Mouse (Mus musculus) natural killer cell, adult 2 months (primary cell): ENCODE measurements around the gene Efr3b.

Experiments used
- DNase-seq, 2 experiments: peaks; one replicate each; pipeline ENCODE4 v3.0.0; 2022; ENCODE audit warnings: low spot score in 2 of 2

Efr3b gene

DNA sequence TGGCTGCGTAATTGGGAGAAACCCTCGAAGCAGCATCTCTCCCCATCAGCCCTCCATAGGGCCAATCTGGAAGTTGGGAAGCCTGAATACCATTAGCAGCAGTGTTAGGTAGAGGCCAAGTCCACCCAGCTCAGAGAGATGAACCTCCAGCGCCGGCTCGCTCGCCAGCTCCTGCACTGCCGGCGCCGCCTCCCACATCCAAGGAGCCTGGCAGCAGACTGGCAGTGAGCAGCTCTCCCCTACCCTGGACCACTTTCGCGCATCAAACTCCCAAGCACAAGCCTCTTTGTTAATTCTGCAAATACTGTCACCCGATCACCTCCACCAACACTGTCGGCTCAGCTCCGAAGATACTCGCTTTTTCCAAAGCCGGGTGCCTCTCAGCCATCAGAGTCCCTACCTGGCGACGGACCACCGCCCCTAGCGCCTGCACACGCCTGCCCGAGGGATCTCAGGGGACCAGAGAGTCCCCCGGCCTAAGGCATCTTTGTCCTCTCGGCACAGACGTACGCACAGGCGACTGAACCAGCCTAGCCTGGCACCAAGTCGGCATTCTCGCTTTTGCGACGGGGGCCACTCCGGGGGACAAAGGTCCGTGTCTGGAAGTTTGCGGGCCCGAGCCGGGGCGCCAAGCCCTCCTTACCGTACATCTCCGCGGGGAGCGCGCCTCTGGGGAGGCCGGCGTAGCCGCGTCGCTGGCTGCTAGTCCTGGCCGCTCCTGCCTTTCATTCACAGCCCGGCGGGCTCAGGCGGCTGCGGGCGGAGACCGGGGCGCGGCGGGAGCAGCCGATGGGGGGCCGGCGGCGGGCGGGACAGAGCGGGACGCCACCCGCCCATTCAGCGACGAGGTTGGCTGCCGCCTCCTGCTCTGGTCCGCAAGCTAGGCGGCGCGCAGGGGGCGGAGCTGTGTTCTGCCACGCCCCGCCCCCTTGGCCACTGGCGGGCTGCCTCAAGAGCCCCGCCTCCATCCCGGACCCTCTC lies at the start of gene Efr3b:
TSS of gene Efr3b (minus strand) at position 855 of the 981 bp plus-strand sequence.
- DNase-seq = peak; percentile 36 to 50

DNA sequence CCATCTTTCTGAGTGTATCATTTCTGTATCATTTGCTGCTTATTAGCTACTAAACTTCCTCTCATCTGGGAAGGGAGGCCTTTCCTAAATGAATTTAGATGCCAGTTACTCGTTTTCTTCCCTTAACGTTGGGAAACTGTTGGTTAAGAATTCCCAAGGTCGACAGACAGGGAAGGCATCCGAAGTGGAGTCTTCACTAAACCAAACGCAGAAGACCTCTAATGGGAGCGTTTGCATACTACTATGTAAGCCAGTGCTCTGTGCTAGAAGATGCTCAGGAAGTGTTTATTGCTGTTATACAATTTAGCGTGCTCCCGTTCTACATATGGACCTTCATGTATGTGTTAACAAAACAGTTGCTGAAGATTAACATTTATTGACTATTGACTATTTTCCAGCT lies 44.7 kb upstream of the Efr3b start:
- no peak for DNase-seq

DNA sequence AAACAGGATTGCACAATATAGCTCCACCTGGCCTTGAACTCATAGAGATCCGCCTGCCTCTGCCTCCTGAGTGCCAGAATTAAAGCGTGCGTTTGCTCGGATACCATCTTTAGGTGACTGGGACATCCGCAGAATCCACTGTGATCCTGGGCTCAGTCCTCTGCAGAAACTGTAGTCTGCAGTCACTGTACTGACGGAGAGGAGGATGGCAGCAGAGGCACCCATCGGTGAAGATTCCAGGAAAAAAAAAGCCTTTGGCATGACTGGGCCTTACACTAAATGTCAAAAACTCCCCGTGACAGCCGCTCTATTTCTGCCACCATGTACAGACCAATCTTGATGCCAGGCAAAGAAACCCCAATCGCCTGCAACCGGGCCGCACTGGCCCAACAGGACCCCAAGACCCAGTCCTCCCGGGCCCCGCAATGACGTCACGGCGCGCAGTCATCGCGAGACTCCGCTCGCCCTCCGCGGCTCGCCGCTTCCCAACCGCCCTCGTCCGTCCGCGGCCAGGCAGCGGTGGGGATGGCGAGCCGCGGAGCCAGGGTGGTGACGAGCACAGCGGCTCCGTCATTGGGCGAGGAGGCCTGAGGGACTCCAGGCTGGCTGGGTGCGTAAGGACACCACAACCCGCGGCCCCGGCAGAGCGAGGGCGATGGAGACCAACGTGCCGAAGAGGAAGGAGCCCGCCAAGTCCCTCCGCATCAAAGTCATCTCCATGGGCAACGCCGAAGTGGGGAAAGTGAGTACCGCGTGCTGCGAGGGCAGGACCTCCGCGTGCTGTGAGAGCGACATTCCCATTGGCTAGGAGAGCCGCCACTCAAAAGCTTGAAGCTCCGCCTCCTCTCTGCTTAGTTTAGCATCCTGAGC lies 43.7 kb upstream of the Efr3b start, which contains the start of gene Dnajc27:
TSS of gene Dnajc27 (plus strand) at position 452 of the 870 bp plus-strand sequence.
- DNase-seq = peak; percentile 93

DNA sequence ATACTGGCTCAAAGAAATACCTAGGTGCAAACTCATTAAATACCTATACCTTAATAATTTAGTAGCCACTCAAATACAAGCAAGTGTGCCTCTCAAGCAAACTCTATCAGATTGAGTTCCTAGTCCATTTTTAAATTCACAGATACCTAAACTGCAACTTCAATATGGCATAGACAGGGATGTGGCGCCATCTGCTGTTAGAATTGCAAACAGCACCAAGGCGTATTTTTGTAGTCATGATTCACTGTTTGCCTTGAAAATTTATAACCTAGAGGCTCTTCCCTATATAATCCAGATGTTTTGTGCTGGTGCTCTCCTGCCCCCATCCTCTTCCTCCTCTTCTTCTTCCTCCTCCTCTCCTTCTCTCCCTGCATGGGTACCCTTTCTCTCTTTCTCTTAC lies 41.6 kb upstream of the Efr3b start:
- DNase-seq = peak; percentile 71 to 80

DNA sequence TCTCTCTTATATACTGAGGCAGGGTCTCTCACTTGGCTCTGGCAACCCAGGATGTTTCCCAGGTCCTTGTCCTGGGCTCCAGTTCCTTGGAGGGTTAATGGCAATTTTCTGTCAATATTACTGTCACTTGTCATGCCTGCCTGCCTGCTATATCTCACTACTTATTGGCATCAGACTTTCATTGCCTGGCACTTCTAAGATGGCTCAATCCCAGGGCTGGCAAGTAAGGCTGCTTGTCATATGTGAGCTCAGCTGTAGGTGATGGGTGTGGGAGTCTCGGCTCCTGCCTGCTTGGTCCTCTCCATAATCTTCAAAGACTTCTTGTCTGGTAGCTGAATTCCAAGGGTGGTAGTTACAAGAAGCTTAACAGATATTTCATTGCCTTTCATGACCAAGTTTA lies 39.4 kb upstream of the Efr3b start:
- DNase-seq = no peak

DNA sequence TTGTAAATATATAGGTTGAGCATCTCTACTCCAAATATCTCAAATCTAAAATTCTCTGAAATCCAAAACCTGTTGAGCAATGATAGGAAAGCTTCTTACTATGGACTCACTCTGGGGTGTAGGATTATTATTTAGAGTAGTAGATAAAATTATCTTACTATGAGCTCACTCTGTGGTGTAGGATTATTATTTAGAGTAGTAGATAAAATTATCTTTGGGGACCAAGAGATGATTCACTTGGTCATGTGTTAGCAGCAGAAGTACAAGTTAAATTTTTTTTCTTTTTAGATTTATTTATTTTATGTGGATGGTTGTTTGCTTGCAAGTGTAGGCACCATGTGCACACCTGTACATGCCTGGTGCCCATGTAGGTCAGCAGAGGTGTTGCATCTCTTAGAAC lies 37.7 kb upstream of the Efr3b start:
- no peak for DNase-seq

DNA sequence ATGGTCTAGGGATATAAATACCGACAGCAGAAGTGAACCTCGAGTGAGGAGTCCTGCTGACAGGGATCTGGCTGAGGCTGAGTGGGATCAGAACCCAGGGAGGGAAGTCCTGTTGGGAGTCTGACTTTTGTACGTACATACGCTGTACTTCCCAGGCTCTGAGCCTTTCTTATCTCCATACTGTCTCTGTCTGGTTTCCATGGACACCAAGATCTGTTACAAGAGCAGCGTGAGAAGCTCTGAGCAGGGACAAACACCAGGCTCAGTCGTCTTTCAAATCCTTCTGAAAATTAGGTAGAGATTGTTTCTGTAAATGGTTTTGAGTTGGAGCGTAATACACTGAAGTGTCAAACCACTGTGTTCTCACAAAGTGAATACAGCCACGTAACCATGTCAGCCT lies 36.7 kb upstream of the Efr3b start:
- DNase-seq = no peak

DNA sequence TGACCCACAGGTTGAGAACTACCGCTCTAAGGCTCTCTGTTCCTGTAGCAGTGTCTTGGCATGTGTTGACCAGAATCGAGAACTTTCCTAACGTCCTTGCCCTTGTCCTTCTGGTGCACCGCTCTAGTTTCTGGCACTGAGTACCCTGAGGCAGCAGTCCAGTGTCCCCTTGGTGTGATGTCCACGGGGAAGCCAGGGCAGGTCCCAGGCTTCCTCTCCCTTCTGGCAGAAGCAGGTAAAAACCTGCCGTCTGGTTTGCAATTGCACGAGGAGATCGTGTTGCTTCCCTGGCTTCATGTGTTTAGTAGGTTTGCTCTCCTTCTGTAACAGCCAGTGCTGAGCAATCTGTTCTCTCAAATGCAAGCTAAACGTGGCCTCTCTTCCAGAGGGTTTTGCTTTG lies 33.0 kb upstream of the Efr3b start:
- no peak for DNase-seq

DNA sequence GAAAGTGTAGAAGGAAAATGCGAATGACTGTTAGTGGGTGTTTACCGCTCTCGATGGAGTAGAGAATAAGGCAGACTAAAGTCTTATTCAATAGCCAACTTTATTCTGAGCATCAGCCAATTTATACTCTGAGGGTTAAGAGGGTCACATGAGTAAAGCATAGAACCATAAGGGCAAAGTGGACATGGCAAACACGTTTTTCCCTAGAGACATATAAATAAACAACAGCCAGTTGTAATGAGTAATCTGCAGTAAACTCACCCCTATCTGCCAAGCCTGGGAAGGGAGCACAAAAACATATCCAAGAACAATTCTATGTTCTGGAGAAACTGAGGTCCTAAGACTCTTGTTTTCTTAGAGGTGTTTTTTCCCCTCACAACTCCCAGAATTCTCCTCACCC lies 29.8 kb upstream of the Efr3b start:
- DNase-seq = no peak

DNA sequence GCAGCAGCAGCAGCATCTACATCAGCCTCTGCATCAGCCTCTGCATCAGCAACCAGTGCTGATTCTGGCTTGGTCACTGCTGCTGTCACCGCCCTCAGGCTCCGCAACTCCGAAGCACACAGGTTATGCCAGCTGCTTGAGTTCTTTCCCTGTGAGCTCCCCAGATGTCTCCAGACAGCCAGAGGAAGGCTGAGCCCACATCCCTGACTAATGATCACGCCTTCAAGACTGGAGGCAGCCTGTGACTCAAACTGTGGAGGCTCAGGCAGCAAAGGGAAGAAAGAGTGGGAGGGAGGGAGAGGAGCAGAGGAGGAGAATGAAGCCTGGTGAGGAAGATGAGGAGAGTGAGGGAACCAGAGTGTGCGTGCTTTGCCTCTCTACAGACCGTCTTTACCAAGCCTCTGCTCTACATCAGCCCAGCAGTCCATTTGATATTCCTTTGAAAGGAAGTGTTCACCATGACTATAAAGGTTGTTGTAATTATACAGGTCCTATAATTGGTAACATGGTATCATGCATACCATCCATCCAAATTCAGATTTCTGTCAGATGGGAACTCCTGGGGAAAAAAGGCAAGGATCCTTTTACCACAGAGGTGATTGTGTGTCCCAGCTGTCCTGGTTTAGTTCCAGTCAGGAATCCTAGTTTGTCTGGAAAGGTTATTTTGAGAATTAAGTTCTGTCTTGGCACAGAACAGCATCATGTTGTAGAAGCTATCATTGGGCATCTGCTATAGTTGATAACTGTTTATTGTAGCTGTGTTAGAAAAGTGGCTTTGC lies 28.2 kb upstream of the Efr3b start:
- DNase-seq = no peak

DNA sequence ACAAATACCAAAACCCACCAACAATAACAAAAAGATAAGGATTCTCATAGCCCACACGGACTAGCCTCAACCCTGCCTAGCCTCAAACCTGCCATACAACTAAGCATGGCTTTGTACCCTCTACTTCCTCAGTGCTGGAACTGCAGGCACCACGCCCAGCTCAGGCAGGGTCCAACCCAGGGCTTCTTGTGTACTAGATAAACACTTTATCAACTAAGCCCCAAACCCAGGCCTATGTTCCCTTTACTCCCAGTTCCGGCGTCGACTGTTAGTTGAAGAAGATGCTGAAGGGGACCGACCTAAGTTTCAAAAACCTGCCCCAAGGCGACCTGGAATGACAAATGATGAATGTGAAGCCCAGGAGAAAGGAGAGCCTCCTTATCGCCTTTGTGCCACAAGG lies 27.2 kb upstream of the Efr3b start:
- no peak for DNase-seq

DNA sequence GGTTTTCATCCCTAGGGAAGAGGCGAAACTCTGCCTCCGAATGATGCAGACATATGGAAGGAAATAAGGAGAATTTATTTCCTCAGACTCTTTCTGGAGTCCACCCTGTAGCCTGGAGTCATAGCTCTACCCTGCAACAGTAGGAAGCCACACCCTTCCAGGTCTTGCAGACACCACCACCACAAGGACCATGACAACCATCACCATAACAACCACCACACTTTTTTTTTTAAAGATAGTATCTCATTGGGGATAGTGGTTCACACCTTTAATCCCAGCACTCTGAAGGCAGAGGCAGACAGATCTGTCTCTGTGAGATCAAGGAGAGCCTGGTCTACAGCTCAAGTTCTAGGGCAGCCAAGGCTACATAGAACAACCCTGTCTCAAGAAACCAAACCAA lies 26.8 kb upstream of the Efr3b start:
- peak in 1 of 2 experiments; percentile 18 for DNase-seq

DNA sequence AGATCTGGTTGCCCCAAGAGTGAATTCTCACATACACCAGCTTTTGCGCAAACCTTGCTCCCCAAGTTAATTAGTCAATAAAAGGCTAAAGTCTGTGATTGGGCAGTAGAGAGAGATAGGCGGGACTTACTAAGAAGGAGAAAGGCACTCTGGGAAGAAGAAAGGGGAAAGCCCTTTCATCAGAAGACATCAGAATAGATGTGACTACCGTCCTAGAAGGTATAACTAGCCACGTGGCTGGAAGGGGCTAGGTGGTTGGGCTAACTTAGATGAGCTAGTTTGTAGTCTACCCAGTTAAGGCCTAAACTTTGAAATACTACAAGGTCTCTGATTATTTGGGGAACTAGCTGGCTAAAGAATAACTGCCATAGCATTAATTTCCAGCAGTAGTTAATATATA lies 21.0 kb upstream of the Efr3b start:
- DNase-seq = no peak

DNA sequence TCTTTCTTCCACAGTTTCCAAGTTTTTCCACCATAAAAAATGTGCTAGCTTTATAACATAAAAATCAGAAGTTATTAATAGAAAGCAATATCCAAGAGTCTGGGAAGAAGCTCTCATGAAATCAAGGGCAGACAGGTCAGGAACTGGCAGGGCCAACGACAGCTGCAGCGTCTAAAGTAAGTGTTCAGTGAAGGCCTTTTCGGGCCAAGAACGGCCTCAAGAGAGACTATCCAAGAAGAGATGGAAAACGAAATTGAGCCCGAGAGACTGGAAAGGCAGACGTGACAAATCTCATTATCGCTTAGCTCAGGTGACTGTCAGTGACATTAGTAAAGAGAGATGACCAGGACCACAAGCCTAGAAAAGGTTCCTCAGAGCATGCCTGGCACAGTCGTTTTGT lies 19.6 kb upstream of the Efr3b start:
- DNase-seq = no peak

DNA sequence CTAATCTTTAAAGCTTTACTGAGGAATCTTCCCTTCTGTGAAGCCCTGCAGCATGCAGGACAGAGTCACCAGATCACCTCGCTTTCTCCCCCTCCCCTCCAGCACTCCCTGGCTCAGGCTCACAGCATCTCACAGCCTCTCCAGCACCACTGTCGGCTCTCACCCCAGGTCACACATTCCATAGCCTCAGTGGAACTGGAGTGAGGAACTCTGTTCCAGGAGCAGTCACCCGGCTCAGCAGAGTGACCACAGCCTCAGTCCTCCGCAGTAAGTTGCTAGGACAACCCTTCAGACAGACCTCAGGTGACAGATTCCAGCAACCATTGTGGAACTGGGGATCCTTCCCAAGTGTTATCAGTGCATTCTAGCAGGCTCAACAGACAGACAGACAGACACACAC lies 16.1 kb upstream of the Efr3b start:
- no peak for DNase-seq

DNA sequence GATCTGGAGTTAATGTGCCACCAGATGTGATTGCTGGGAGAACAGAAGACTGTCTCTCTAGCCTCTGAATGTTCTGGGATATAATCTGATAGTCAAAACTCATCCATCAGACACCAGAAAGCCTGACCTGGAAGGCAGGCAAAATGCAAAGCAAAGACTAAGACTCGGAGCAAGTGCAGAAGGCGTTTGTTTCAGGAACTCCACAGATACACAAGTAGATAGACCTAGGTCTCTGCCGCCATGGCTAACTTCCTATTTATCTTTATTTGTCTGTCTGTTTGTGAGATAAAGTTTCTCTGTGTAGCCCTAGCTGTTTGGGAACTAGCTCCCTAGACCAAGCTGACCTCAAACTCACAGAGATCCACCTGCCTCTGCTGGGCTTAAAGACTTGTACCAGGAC lies 14.9 kb upstream of the Efr3b start:
- no peak for DNase-seq

DNA sequence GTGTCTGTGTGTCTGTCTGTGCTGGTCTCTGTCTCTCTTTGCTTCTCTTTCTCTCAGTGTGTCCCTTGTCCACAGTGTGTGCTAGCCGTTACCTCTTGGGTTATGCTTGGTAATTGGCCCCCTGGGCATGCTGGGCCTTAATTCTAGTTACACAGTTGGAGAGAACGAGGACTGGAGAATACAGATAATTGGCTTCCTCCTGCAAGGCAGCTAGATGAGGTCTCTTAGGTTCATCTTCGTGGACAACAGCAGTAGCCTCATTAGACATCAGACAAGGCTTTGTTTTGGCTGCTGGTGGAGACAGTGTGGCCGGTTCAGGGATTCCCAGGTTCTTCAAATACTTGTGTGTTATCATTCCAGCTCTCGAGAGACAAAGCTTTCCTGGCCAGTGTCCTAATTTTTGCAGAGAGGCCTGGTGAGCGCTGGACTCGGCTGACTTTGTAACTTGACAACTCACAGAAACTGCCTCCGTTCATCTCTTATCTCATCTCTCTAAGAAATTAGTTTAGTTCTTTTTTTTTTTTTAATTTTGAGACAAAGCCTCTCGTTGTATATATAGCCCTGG lies 12.2 kb upstream of the Efr3b start:
- DNase-seq = no peak

DNA sequence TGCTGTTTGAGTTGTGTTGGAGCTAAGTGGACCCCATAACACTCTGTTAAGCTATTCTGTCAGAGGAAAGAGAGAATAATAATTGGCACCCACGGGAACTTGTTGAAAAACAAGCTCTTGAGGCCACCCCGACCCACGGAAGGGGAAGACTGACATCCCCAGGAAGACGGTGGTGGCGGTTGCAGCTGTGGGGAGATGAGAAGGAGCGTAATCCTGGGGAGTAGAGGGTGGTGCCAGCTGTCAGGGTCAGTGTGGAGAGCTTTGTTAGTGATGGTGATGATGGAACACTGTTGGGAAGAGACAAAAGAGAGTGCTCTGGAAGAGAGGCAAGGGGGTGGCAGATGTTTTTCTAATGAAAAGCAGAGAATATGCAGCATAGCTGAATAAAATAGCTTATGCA lies 9.3 kb upstream of the Efr3b start:
- no peak for DNase-seq

DNA sequence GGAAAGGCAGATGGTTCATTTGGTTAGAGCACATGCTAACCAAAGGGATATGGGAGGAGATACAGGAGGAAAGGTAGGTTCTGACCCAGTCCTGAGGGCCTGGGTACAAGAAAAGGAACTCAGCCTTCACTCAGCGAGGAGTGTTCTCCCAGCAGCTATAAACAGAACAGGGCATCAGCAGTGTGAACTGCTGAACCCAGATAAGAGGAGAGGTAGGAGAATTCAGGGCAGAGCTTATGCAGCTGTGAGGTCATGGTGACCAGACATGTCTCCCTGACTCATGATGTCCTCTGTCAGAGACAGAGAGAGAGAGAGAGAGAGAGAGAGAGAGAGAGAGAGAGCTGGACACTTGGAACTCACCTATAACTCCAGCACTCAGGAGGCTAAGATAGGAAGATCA lies 7.3 kb upstream of the Efr3b start:
- no peak for DNase-seq

DNA sequence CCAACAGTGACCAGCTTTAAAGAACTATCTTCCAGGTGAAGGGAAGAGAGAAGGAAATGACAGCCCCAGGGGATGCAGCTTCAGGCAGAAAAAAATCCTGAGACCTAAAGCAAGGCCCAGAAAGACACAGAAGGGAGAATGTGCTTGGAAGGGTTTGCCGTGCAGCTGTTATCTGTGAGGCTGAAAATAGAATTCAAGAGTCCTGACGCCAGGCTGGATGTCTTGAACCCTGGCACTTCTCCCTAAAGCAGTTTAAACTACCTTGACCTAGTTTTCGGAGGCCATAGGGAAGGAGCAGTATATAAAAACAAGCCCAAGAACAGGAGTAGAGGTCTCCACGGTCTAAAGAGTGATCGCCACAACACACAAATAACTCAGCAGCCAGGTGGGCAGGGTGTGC lies 3.7 kb upstream of the Efr3b start:
- no peak for DNase-seq

DNA sequence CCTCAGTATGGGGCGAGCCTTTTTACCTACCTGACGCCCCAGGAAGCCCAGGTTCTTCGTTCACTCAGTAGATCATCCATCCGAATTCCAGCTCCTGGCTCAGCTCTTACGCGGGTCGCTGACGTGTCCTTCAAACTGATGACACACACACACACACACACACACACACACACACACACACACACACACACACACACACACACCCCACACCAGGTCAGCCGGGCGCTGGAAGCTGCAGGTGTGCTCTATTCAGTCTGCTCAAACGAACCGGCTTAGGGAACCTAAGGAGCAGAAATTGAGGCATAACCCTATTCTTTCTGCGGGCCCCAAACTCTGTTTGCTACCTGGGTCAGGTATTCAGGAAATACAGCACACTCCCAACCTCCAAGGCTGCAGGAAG lies 331 bp upstream of the Efr3b start:
- no peak for DNase-seq

DNA sequence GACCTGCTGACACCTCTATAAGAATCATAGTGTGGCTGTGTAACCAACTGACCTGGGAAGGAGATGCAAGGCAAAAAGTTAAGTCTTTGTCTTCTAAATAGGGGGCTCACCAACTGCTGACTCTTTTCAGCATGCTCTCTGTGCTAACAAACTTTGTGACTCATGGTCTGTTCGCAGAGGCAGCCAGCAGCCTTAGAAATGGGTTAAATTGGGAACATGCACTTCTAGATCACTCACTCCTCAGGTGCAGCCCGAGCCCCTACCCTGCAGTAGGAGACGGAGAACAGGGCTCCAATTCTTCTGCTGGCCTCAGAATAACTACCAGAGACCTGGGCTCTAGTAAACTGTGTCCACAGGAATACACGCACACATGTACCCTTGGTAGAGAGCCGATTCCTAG lies 1.2 kb downstream of the Efr3b start:
- DNase-seq = no peak
